Mouse (Mus musculus) adrenal gland, postnatal 4 days (tissue): ENCODE measurements around the gene Bnipl. TPM values are rescaled to one million over a fixed set of nuclear protein-coding genes. Genes with fewer than 3 reads are reported as not detected.
A peak's percentile ranks its signal among the peaks of the same experiment; 100 is the strongest.

ENCODE experiments used
- DNase-seq, 2 experiments: peaks; one replicate each; pipeline ENCODE4 v3.0.0; 2021 to 2022; ENCODE audit warnings: low spot score in 2 of 2, mixed read lengths in 2 of 2
- total RNA-seq, 2 experiments: library from RNA; stranded (reverse); gene quantifications; 2 replicates each; pipeline ENCODE4 v1.2.3; 2021

Gene Bnipl
- total RNA-seq, 2 experiments from 2014 or later, result 0.90 TPM; not detected in 1

GRCm38 (mm10) chr3:95240900-95241299 is 10.1 kb downstream of the Bnipl start:
- no peak for DNase-seq

- no peak for DNase-seq
Measured at GRCm38 (mm10) chr3:95239971-95240370, 11.0 kb downstream of the Bnipl start.

- DNase-seq, result no peak
Measured at GRCm38 (mm10) chr3:95239022-95239421, 12.0 kb downstream of the Bnipl start.

GRCm38 (mm10) chr3:95237541-95238099 is 13.4 kb downstream of the Bnipl start:
- DNase-seq, result no peak

- DNase-seq, result no peak
Measured at GRCm38 (mm10) chr3:95235386-95236301, 15.3 kb downstream of the Bnipl start.

- no peak for DNase-seq
Measured at GRCm38 (mm10) chr3:95233303-95233980, 17.6 kb downstream of the Bnipl start.

GRCm38 (mm10) chr3:95232771-95233170 is 18.2 kb downstream of the Bnipl start:
- DNase-seq, result no peak

GRCm38 (mm10) chr3:95231298-95232221 is 19.4 kb downstream of the Bnipl start, which contains the start of gene Mllt11:
Gene Mllt11 (minus strand): TSS chr3:95232171.
- no peak for DNase-seq

- DNase-seq, result no peak
Measured at GRCm38 (mm10) chr3:95230495-95231297, 20.3 kb downstream of the Bnipl start.

GRCm38 (mm10) chr3:95229781-95230494 is 21.1 kb downstream of the Bnipl start:
- peak in 1 of 2 experiments; percentile 23 for DNase-seq

- DNase-seq, result no peak
Measured at GRCm38 (mm10) chr3:95228894-95229780, 21.9 kb downstream of the Bnipl start.

GRCm38 (mm10) chr3:95228148-95228893 is 22.7 kb downstream of the Bnipl start, which contains the start of gene Cdc42se1:
Gene Cdc42se1 (plus strand): TSS chr3:95228732.
- DNase-seq, result peak; percentile 67 to 75

- no peak for DNase-seq
Measured at GRCm38 (mm10) chr3:95227214-95227613, 23.8 kb downstream of the Bnipl start.

- no peak for DNase-seq
Measured at GRCm38 (mm10) chr3:95224295-95224694, 26.7 kb downstream of the Bnipl start.

GRCm38 (mm10) chr3:95223041-95223440 is 28.0 kb downstream of the Bnipl start:
- DNase-seq, result no peak

GRCm38 (mm10) chr3:95218466-95219137 is 32.4 kb downstream of the Bnipl start:
- no peak for DNase-seq
